Mouse (Mus musculus) stomach, postnatal 0 days (tissue): Measurements from ENCODE around the gene Rfx5.

ENCODE experiments used
- CTCF ChIP-seq: IDR thresholded peaks from 2 replicates; pipeline ENCODE4 v1.5.1; 2016; ENCODE audit warnings: antibody characterized with exemption, low read depth, mild to moderate bottlenecking, moderate library complexity
- EP300 ChIP-seq: optimal IDR thresholded peaks from 2 replicates; pipeline ENCODE3; 2016; ENCODE audit warnings: antibody characterized with exemption

- TF ChIP-seq CTCF (peak; percentile 94), EP300 (no peak)
Measured at GRCm38 (mm10) chr3:94996946-94997345, 43.1 kb downstream of the Rfx5 start.
